Mouse (Mus musculus) embryonic facial prominence, embryonic 15.5 days (tissue): ENCODE results near the gene Grm7. TPM values are rescaled to one million over a fixed set of nuclear protein-coding genes. Genes with fewer than 3 reads are reported as not detected.

Source experiments
- ATAC-seq: fragments of 200-750 bp; cut with Nextera tagmentation; 2 replicates; pipeline ENCODE4 v1.8.0; 2017; ENCODE audit warnings: low read depth, moderate TSS enrichment; ENCODE audit not compliant: insufficient number of reproducible peaks, low FRiP score, low TSS enrichment
- H3K27ac ChIP-seq: fragments of 300-500 bp; sonication (generic); replicated peaks from 2 replicates; pipeline ENCODE4 v1.5.1; 2015; ENCODE audit warnings: mild to moderate bottlenecking, inconsistent platforms
- H3K27me3 ChIP-seq: fragments of 300-500 bp; sonication (generic); 2 replicates; pipeline ENCODE4 v1.6.1; 2015; ENCODE audit warnings: inconsistent platforms
- H3K36me3 ChIP-seq: fragments of 300-500 bp; sonication (generic); 2 replicates; pipeline ENCODE4 v1.6.1; 2015; ENCODE audit warnings: mild to moderate bottlenecking, inconsistent platforms
- H3K4me1 ChIP-seq: fragments of 300-500 bp; sonication (generic); 2 replicates; pipeline ENCODE4 v1.6.1; 2015; ENCODE audit warnings: inconsistent platforms
- H3K4me2 ChIP-seq: fragments of 300-500 bp; sonication (generic); replicated peaks from 2 replicates; pipeline ENCODE4 v1.6.1; 2015; ENCODE audit warnings: mild to moderate bottlenecking, inconsistent platforms
- H3K4me3 ChIP-seq: fragments of 300-500 bp; sonication (generic); replicated peaks from 2 replicates; pipeline ENCODE4 v1.5.1; 2015; ENCODE audit warnings: mild to moderate bottlenecking, inconsistent platforms
- H3K9ac ChIP-seq: fragments of 300-500 bp; sonication (generic); 2 replicates; pipeline ENCODE4 v1.6.1; 2015; ENCODE audit warnings: inconsistent platforms
- H3K9me3 ChIP-seq: fragments of 300-500 bp; sonication (generic); replicated peaks from 2 replicates; pipeline ENCODE4 v1.6.1; 2016; ENCODE audit warnings: inconsistent platforms
- WGBS: fragments of 180-500 bp; shearing (Covaris S2); methylation state at CpG from one replicate; pipeline ENCODE4 v1.1.7; 2015; 5-methylcytosine and 5-hydroxymethylcytosine counted together
- polyA plus RNA-seq: library from polyadenylated mRNA; unstranded; fragments of >200 nt; fragmentation: Nextera tagmentation; extraction: Ambion mirVana; gene quantifications from 2 replicates; pipeline ENCODE4 v1.2.1, GENCODE M21; 2015

The Grm7 gene
- polyA plus RNA-seq, 1 experiment from 2014 or later: 2.4 TPM

DNA sequence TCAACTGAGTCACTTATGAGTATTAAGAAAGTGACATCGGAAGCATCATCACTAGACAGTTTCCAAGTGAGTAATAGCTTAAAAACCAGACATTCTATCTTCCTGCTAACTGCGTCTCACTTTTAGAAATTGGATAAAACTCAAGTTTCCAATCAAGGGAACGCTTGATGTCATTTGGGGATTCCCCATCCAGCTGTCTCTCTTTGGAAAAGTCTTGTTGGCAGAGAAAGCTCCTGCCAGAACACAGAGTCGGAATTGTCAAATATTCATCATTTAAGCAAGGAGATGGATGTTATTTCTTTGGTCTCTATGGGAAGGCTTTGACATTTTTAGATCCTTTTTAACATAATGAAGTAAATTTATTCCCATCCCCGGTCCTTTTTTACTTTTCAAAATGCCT lies 336.6 kb downstream of the Grm7 start:
- no peak overlapping the region for H3K4me3 ChIP-seq
- ATAC-seq: no peak
- no peak overlapping the region for H3K27ac ChIP-seq
- H3K4me1 ChIP-seq: no peaks in the 10 kb centered on the region
- no peak overlapping the region for H3K9ac ChIP-seq
- no peaks in the 10 kb centered on the region for H3K9me3 ChIP-seq
- no peaks in the 10 kb centered on the region for H3K36me3 ChIP-seq
- no peak overlapping the region for H3K4me2 ChIP-seq
- no peaks in the 10 kb centered on the region for H3K27me3 ChIP-seq
- WGBS: 53% methylated on average over 5 of the region's 5 CpGs

DNA sequence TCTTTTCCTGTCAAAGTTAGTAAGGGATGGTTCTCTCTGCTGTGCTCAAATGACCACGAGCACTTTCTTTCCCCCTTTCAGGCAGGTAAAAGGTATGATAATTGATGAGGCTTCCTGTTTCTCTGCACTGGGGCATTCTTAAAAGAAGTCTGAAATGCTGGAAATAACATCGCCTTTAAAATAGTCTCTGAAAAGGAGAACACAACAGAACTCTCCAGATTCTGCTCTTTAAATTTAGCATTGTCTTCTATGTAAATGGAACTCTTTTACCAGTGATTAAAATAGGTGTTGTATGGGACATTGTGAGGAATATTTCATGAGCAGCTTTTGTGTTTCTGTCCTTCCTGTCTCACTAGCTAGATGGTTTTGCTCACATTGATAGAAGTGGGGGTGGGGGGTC lies 393.7 kb downstream of the Grm7 start:
- WGBS: 58% methylated on average over 2 of the region's 2 CpGs
- no peak overlapping the region for H3K27ac ChIP-seq
- H3K4me3 ChIP-seq: no peak overlapping the region
- no peaks in the 10 kb centered on the region for H3K36me3 ChIP-seq
- H3K4me2 ChIP-seq: no peak overlapping the region
- no peaks in the 10 kb centered on the region for H3K9me3 ChIP-seq
- H3K27me3 ChIP-seq: no peaks in the 10 kb centered on the region
- no peaks in the 10 kb centered on the region for H3K4me1 ChIP-seq
- H3K9ac ChIP-seq: no peak overlapping the region
- ATAC-seq: no peak

DNA sequence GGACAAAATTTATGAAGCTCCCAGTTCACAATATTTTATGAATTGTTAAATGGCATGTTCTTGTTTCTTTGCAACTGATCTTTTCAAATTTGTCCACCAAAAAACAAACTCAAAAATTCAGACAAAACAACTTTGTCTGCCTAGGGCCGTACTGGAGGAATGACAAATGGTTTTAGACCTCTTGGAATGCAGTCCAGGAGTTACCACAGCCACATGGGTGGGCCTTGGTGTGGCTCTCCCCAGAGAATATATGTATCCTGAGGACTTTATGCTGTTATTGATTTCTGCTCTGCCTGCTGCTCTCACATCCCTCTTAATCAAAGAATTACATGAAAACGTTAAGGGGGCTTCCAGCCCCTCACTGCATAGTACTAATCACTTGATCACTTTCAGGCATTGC lies 400.5 kb downstream of the Grm7 start:
- H3K27ac ChIP-seq: no peak overlapping the region
- H3K4me1 ChIP-seq: no peaks in the 10 kb centered on the region
- no peak overlapping the region for H3K4me2 ChIP-seq
- H3K27me3 ChIP-seq: no peaks in the 10 kb centered on the region
- no peaks in the 10 kb centered on the region for H3K36me3 ChIP-seq
- no peak overlapping the region for H3K9ac ChIP-seq
- H3K4me3 ChIP-seq: no peak overlapping the region
- H3K9me3 ChIP-seq: no peaks in the 10 kb centered on the region
- 33% methylated on average over 2 of the region's 2 CpGs for WGBS
- no peak for ATAC-seq

DNA sequence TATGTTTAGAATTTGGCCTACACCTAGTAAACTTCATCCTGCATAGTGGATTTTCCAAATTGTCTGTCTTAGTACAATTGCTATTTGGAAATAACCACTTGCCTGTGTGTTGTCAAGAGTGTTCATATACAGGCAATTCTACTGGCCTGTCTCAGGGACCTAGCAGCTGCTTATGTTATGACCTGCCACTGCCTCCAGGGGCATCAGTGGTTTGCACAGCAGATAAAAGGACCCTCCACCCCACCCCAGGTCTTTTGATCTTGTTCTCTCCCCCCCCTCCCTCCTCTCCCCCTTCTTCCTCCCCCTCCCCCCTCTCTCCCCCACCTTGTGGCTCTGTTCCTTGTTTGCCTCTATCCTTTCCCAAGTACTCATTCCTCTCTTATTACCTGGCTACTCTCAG lies 403.9 kb downstream of the Grm7 start:
- no peak for ATAC-seq
- H3K36me3 ChIP-seq: no peaks in the 10 kb centered on the region
- H3K4me3 ChIP-seq: no peak overlapping the region
- no peaks in the 10 kb centered on the region for H3K27me3 ChIP-seq
- H3K4me2 ChIP-seq: no peak overlapping the region
- no peak overlapping the region for H3K27ac ChIP-seq
- no peaks in the 10 kb centered on the region for H3K4me1 ChIP-seq
- H3K9ac ChIP-seq: no peak overlapping the region
- H3K9me3 ChIP-seq: no peaks in the 10 kb centered on the region

DNA sequence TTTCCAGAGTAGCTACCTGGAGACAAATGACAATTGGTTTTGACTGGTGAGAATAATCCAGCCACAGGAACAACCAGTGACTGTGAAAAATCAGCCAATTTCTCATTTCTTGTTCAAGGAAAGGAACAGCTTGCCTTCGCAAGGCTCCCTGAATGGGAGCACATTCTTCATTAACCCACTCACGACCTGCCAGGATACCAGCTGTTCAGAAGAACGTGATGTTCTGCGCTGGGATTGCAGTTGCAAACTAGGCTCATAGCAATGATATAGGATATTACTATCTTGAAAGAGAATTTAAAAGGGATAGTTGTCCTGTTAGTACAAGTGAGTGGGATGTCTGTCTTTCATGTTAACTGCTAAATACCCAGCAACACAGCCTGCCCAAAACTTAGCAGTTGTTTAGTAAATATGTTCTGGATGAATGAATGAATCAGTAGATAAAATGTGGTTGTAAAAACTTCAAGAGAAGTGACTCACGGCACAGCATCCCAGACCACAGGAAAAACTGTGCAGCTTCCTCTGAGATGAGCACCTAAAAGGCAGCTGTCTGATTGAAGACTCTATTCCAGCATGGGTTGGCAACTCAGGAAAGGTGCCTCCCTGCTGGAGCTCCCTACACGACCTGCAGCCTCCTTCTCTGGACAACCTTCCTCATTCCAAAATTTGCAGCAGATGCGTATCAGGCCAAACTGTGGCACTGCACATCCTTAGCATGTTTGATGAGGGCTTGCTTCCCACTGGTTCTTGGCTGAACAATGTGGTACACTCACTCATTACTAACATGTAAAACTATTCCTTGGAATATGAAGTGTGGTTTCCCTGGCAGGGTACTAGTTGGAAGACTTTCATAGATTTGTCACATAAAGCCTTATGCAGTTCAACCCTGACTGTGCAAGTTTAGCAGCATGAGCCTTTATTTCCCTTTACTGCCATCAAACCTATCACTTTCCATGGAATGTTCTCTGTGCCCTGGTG lies 408.9 kb downstream of the Grm7 start:
- 67% methylated on average over 7 of the region's 7 CpGs for WGBS
- no peak for ATAC-seq
- Histone ChIP-seq H3K27me3 (no peaks in the 10 kb centered on the region), H3K9me3 (no peaks in the 10 kb centered on the region), H3K4me2 (no peak overlapping the region), H3K9ac (no peak overlapping the region), H3K27ac (no peak overlapping the region), H3K36me3 (no peaks in the 10 kb centered on the region), H3K4me1 (no peaks in the 10 kb centered on the region), H3K4me3 (no peak overlapping the region)

DNA sequence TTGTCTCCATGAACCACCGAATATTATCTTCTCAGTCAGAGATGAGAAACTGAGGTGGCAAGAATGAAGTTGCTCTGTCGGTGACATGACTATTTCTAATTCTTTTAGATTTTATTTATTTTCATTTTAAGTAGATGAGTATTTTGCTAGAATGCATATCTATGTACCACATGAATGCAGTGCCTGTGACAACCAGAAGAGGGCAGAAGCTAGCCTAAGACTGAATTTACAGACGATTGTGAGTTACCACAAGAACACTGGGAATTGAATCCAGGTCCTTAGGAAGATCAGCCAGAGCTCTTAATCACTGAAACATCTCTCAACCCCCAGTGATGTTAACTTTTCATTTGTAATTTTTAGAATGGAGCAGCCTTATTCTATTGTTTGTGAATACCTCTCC lies 412.4 kb downstream of the Grm7 start:
- Histone ChIP-seq H3K27ac (no peak overlapping the region), H3K4me3 (no peak overlapping the region), H3K9ac (no peak overlapping the region), H3K4me2 (no peak overlapping the region), H3K9me3 (no peaks in the 10 kb centered on the region), H3K4me1 (no peaks in the 10 kb centered on the region), H3K27me3 (no peaks in the 10 kb centered on the region), H3K36me3 (no peaks in the 10 kb centered on the region)
- no peak for ATAC-seq
- WGBS: 83% methylated on average over 3 of the region's 3 CpGs

DNA sequence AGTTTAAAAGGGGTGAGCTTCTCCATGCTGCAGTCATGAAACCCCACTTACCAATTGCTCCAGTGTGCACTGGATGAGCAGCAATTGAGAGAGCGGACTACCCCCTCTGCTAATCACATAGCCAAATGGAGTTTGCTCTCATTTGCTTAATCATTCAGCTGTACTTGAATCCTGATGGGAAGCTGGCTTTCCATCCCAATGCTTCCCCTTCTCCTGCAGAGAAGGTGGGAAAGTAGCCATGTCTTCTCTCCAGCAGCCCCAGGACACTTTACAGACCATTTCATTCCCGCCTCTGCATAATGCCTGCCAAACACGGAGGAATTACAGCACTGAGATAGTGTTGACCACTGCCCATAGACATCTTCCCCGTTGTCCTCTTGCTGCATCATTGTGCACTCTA lies 414.6 kb downstream of the Grm7 start:
- H3K4me1 ChIP-seq: no peaks in the 10 kb centered on the region
- 84% methylated on average over 4 of the region's 4 CpGs for WGBS
- H3K4me2 ChIP-seq: no peak overlapping the region
- H3K9ac ChIP-seq: no peak overlapping the region
- no peak overlapping the region for H3K27ac ChIP-seq
- no peak overlapping the region for H3K4me3 ChIP-seq
- no peak for ATAC-seq
- no peaks in the 10 kb centered on the region for H3K27me3 ChIP-seq
- H3K36me3 ChIP-seq: no peaks in the 10 kb centered on the region
- H3K9me3 ChIP-seq: no peaks in the 10 kb centered on the region

DNA sequence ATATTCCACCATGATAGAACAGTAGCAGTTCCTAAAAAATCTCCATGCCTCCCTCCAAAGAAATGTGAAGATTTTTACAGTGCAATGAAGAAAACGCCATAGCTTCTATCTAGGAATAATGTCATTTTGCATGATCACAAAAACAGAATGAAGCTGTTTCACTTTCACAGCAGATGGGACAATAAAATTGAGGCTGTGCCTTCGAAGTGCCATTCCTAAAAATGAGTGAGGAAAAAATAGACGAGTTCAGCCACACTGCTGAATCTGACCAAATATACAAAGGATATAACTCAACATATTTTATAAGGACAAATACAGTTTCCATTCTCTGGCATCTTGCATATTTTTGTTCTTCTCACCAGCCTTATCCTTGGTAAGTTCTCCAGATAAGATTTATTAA lies 439.2 kb downstream of the Grm7 start:
- H3K4me3 ChIP-seq: no peak overlapping the region
- ATAC-seq: no peak
- no peak overlapping the region for H3K27ac ChIP-seq
- no peaks in the 10 kb centered on the region for H3K9me3 ChIP-seq
- no peak overlapping the region for H3K9ac ChIP-seq
- no peak overlapping the region for H3K4me2 ChIP-seq
- H3K4me1 ChIP-seq: no peaks in the 10 kb centered on the region
- WGBS: 79% methylated on average over 3 of the region's 3 CpGs
- H3K27me3 ChIP-seq: no peaks in the 10 kb centered on the region
- H3K36me3 ChIP-seq: no peaks in the 10 kb centered on the region

DNA sequence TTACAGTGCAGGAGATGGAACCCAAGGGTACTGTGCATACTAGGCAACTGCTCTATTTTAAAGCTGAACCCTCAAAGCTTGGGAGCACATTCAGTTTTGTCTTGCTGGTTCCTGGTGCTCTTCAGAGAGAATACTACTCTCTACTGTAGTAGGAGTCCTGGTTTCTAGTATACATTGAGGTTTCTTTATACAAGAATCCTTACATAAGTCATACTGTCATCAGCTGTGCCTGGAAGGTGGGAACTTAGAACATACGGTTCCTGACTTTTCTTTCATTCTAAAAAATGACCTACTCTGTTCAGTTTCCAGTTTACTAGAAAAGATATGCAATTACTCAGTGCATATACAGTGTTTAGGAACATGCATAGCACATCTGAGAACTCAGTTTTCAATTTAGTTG lies 449.4 kb downstream of the Grm7 start:
- WGBS: 84% methylated on average over 1 of the region's 1 CpGs
- no peak overlapping the region for H3K4me2 ChIP-seq
- no peak overlapping the region for H3K9ac ChIP-seq
- no peaks in the 10 kb centered on the region for H3K4me1 ChIP-seq
- no peaks in the 10 kb centered on the region for H3K36me3 ChIP-seq
- H3K4me3 ChIP-seq: no peak overlapping the region
- no peaks in the 10 kb centered on the region for H3K27me3 ChIP-seq
- ATAC-seq: no peak
- H3K27ac ChIP-seq: no peak overlapping the region
- H3K9me3 ChIP-seq: no peaks in the 10 kb centered on the region

DNA sequence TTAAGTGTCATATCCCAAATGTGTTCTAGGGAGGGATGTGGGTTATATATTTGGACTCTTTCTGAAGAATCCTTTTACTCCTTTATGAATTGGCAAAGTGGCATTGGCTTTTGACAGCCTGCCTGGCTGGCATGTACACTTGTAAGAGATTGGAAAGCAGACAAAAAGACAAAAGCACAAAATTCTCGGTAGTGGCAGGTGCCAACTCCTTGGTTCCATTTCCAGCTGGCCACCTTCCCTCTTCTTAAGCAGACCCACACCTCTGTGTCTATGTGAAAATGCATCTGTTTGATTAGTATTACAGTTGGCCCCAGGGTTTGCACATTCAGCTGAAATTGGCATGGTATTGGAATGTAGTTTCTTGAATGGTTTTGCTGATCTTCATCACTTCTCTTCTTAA lies 460.1 kb downstream of the Grm7 start:
- H3K27me3 ChIP-seq: no peaks in the 10 kb centered on the region

DNA sequence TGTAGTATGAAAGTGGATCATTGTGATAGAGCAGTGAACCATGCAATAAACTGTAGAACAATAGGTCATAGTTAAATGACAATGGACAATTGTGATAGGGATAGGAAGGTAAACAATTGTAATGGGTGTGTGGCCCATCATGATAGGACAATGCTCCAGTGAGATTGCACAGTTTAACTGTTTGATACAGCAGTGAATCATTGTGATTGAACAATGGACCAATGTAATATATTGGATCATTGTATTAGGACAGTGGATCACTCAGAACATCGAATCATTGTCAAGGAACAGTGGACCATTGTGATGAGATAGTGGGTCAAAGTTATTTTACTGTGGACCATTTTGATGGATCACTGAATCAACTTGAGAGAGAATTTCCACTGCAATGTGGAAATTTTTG lies 515.7 kb downstream of the Grm7 start:
- no peaks in the 10 kb centered on the region for H3K36me3 ChIP-seq
- WGBS: 73% methylated on average over 1 of the region's 1 CpGs
- no peaks in the 10 kb centered on the region for H3K9me3 ChIP-seq
- no peaks in the 10 kb centered on the region for H3K4me1 ChIP-seq
- no peak overlapping the region for H3K4me2 ChIP-seq
- no peak for ATAC-seq
- H3K9ac ChIP-seq: no peak overlapping the region
- H3K27me3 ChIP-seq: no peaks in the 10 kb centered on the region
- no peak overlapping the region for H3K4me3 ChIP-seq
- H3K27ac ChIP-seq: no peak overlapping the region

More for the DNA sequence above, 460.1 kb downstream of the Grm7 start:
- Histone ChIP-seq H3K36me3 (no peaks in the 10 kb centered on the region), H3K4me3 (no peak overlapping the region), H3K27ac (no peak overlapping the region), H3K9ac (no peak overlapping the region), H3K9me3 (no peaks in the 10 kb centered on the region), H3K4me2 (no peak overlapping the region), H3K4me1 (no peaks in the 10 kb centered on the region)
- no peak for ATAC-seq
- 64% methylated on average over 1 of the region's 1 CpGs for WGBS

DNA sequence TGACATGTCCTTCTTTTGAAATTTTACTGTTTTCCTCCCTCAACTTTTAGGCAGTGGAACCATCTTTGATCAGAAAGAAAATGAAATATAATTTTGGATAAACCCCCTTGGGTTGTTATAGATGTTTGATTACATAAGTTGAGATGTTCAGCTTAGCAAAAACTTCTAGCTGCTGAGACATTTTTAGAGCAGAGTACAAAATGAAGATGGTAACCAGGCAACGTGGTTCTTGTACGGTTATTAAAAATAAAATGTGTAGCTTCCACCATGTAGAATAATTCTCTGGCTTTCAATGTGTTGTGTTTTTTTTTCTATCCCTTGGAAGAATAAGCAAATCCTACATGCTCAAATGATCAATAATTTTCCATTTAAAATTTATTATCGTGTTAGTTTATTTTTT lies 550.0 kb downstream of the Grm7 start:
- 76% methylated on average over 3 of the region's 3 CpGs for WGBS
- H3K4me1 ChIP-seq: no peaks in the 10 kb centered on the region
- no peak overlapping the region for H3K9ac ChIP-seq
- no peaks in the 10 kb centered on the region for H3K9me3 ChIP-seq
- H3K27me3 ChIP-seq: no peaks in the 10 kb centered on the region
- H3K4me3 ChIP-seq: no peak overlapping the region
- H3K4me2 ChIP-seq: no peak overlapping the region
- H3K36me3 ChIP-seq: no peaks in the 10 kb centered on the region
- H3K27ac ChIP-seq: no peak overlapping the region
- no peak for ATAC-seq
